Mouse (Mus musculus) C2C12 (cell line): ENCODE data around the gene Pga5. TPM values are rescaled to one million over a fixed set of nuclear protein-coding genes. Genes with fewer than 3 reads are reported as not detected.

ENCODE experiments used
- H3K27me3 ChIP-seq: one replicate; pipeline ENCODE4 v1.6.1; 2011; ENCODE audit not compliant: control insufficient read depth, insufficient read depth, insufficient read length
- H3K36me3 ChIP-seq: one replicate; pipeline ENCODE4 v1.6.1; 2011; ENCODE audit not compliant: control insufficient read depth, insufficient read depth
- H3K4me3 ChIP-seq: one replicate; pipeline ENCODE4 v1.5.1; 2011; ENCODE audit warnings: mild to moderate bottlenecking, control low read depth; ENCODE audit not compliant: poor library complexity, insufficient read depth, severe bottlenecking
- H3K79me2 ChIP-seq: one replicate; pipeline ENCODE4 v1.6.1; 2011; ENCODE audit not compliant: control insufficient read depth, insufficient read depth
- H3K79me3 ChIP-seq: one replicate; pipeline ENCODE4 v1.6.1; 2011; ENCODE audit warnings: low read depth, control low read depth
- H3ac ChIP-seq: one replicate; pipeline ENCODE3; 2011; ENCODE audit warnings: low read depth; ENCODE audit not compliant: control insufficient read depth, insufficient read length
- CEBPB ChIP-seq: IDR thresholded peaks from one replicate; pipeline ENCODE4 v1.6.1; 2011; ENCODE audit warnings: low read depth, mild to moderate bottlenecking, control low read depth, moderate library complexity
- CTCF ChIP-seq: IDR thresholded peaks from one replicate; pipeline ENCODE4 v1.5.1; 2011; ENCODE audit not compliant: control insufficient read depth, insufficient read depth, insufficient read length
- FOSL1 ChIP-seq: IDR thresholded peaks from one replicate; pipeline ENCODE4 v1.8.0; 2011; ENCODE audit warnings: mild to moderate bottlenecking, low read length; ENCODE audit not compliant: poor library complexity, insufficient read depth, severe bottlenecking
- MAX ChIP-seq: IDR thresholded peaks from one replicate; pipeline ENCODE4 v1.6.1; 2011; ENCODE audit warnings: mild to moderate bottlenecking, control low read depth
- MYOD1 ChIP-seq: IDR thresholded peaks from one replicate; pipeline ENCODE4 v1.6.1; 2011; ENCODE audit warnings: low read depth; ENCODE audit not compliant: control insufficient read depth, insufficient read length
- MYOG ChIP-seq: IDR thresholded peaks from one replicate; pipeline ENCODE4 v1.6.1; 2011; ENCODE audit not compliant: control insufficient read depth, insufficient read length; ENCODE audit errors: extremely low read depth
- USF1 ChIP-seq: IDR thresholded peaks from one replicate; pipeline ENCODE4 v1.6.1; 2011; ENCODE audit warnings: low read depth, mild to moderate bottlenecking, control low read depth, moderate library complexity
- polyA plus RNA-seq: library from polyadenylated mRNA; unstranded; fragments of >200 nt; fragmentation: generic; extraction: Trizol; gene quantifications from one replicate; pipeline ENCODE4 v1.2.1, GENCODE M21; 2012; ENCODE audit warnings: missing spikeins

Gene Pga5
- polyA plus RNA-seq, 1 experiment: not detected

DNA sequence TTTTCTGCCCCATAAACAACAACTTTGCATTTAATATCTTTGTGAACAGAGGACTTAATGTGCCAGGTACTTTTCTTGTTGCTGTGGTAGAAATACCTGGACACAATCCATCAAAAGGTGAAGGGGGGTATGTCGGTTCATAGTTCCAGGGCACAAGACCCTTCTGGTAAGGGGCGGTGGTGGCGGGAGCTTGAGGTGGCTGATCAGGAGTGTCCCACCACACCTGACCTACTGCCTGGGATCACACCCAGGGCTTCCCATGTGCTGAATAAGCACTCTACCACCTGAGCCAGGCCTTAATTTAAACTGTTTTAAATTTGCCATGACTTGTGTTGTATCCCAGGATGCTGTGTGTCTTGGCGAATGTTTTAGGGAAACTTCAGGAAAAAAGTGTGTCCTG, 13.2 kb upstream of the Pga5 start:
- no peak for TF ChIP-seq USF1
- TF ChIP-seq MAX: no peak
- TF ChIP-seq MYOG: no peak
- TF ChIP-seq CEBPB: no peak
- no peak for TF ChIP-seq CTCF
- TF ChIP-seq FOSL1: no peak
- TF ChIP-seq MYOD1: no peak
- peaks cover 48% of the 10 kb centered on the region for H3K79me3 ChIP-seq
- no peaks in the 10 kb centered on the region for H3K27me3 ChIP-seq
- no peak overlapping the region for H3K4me3 ChIP-seq
- H3K36me3 ChIP-seq: peaks cover 20% of the 10 kb centered on the region
- H3K79me2 ChIP-seq: peaks cover 70% of the 10 kb centered on the region
- no peak overlapping the region for H3ac ChIP-seq

GRCm38 (mm10) chr19:10690336-10690735, 12.5 kb upstream of the Pga5 start:
- Histone ChIP-seq H3K79me2 (peaks cover 63% of the 10 kb centered on the region), H3ac (no peak overlapping the region), H3K36me3 (peaks cover 20% of the 10 kb centered on the region), H3K27me3 (no peaks in the 10 kb centered on the region), H3K4me3 (no peak overlapping the region), H3K79me3 (peaks cover 43% of the 10 kb centered on the region)
- no peak for TF ChIP-seq MYOD1
- peak; percentile 10 for TF ChIP-seq USF1
- peak; percentile 86 for TF ChIP-seq MAX

- H3ac ChIP-seq: peak overlapping the region; percentile 83
- peaks cover 39% of the 10 kb centered on the region for H3K79me3 ChIP-seq
- H3K27me3 ChIP-seq: no peaks in the 10 kb centered on the region
- peak overlapping the region; percentile 52 for H3K4me3 ChIP-seq
- peaks cover 55% of the 10 kb centered on the region for H3K79me2 ChIP-seq
- TF ChIP-seq FOSL1: no peak
- no peak for TF ChIP-seq MYOD1
- no peak for TF ChIP-seq CEBPB
- no peak for TF ChIP-seq USF1
- TF ChIP-seq MAX: no peak
- TF ChIP-seq CTCF: no peak
- TF ChIP-seq MYOG: no peak
- peaks cover 20% of the 10 kb centered on the region for H3K36me3 ChIP-seq
Measured at GRCm38 (mm10) chr19:10689470-10690166, 11.7 kb upstream of the Pga5 start.

- TF ChIP-seq CEBPB (no peak), USF1 (peak; percentile 75), MAX (no peak), FOSL1 (no peak)
- Histone ChIP-seq H3ac (peak within 1 kb of the TSS; percentile 83), H3K36me3 (peaks cover 14% of the 10 kb centered on the region), H3K79me2 (peaks cover 47% of the 10 kb centered on the region), H3K79me3 (peaks cover 30% of the 10 kb centered on the region), H3K4me3 (peak within 1 kb of the TSS; percentile 52), H3K27me3 (no peaks in the 10 kb centered on the region)
Measured at GRCm38 (mm10) chr19:10688537-10689352, 10.9 kb upstream of the Pga5 start, which contains the start of gene Vps37c. Gene Vps37c, plus strand, starts transcription at chr19:10688735.

DNA sequence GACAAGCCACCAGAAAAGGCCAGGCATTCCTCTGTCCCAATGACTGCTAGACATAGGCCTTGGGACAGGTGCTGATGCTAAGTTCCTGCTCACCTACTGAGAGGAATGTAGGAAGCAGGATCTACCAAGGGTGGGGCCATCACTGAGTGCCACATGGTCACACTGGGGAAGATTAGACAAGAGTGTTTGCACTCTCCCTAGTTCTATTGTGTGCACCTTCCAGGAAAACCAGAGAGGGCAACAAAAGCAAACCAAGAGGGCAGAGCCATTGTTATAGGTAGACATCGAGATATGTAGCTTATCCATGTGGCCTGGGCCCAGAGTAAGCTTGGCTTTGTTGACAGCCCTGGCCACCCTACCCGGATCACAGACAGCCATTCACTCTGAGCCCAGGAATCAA, 7.9 kb upstream of the Pga5 start:
- H3ac ChIP-seq: no peak overlapping the region
- TF ChIP-seq MYOD1: no peak
- H3K79me2 ChIP-seq: peaks cover 16% of the 10 kb centered on the region
- H3K4me3 ChIP-seq: no peak overlapping the region
- peaks cover 2% of the 10 kb centered on the region for H3K79me3 ChIP-seq
- H3K36me3 ChIP-seq: no peaks in the 10 kb centered on the region
- H3K27me3 ChIP-seq: no peaks in the 10 kb centered on the region

GRCm38 (mm10) chr19:10685081-10685480, 7.2 kb upstream of the Pga5 start:
- no peak overlapping the region for H3K4me3 ChIP-seq
- no peaks in the 10 kb centered on the region for H3K27me3 ChIP-seq
- H3ac ChIP-seq: no peak overlapping the region
- H3K79me3 ChIP-seq: no peaks in the 10 kb centered on the region
- H3K36me3 ChIP-seq: no peaks in the 10 kb centered on the region
- TF ChIP-seq CTCF: no peak
- no peak for TF ChIP-seq MAX
- TF ChIP-seq CEBPB: no peak
- no peak for TF ChIP-seq MYOG
- no peak for TF ChIP-seq MYOD1
- TF ChIP-seq USF1: no peak
- no peak for TF ChIP-seq FOSL1
- peaks cover 11% of the 10 kb centered on the region for H3K79me2 ChIP-seq
